Mouse (Mus musculus) forebrain, embryonic 13.5 days (tissue): ENCODE measurements around the gene Ddias. TPM values are rescaled to one million over a fixed set of nuclear protein-coding genes. Genes with fewer than 3 reads are reported as not detected.

Source experiments
- ATAC-seq: fragments of 200-750 bp; cut with Nextera tagmentation; 2 replicates; pipeline ENCODE4 v1.8.0; 2017
- H3K27ac ChIP-seq: fragments of 300-500 bp; sonication (generic); 2 replicates; pipeline ENCODE4 v1.5.1; 2015; ENCODE audit warnings: inconsistent platforms, mild to moderate bottlenecking, moderate library complexity
- H3K27me3 ChIP-seq: fragments of 300-500 bp; sonication (generic); 2 replicates; pipeline ENCODE4 v1.6.1; 2015; ENCODE audit warnings: mild to moderate bottlenecking, inconsistent platforms
- H3K36me3 ChIP-seq: fragments of 300-500 bp; sonication (generic); 2 replicates; pipeline ENCODE4 v1.6.1; 2015; ENCODE audit warnings: mild to moderate bottlenecking, inconsistent platforms; ENCODE audit not compliant: poor library complexity, severe bottlenecking
- H3K4me1 ChIP-seq: fragments of 300-500 bp; sonication (generic); 2 replicates; pipeline ENCODE4 v1.6.1; 2015; ENCODE audit warnings: inconsistent platforms
- H3K4me2 ChIP-seq: fragments of 300-500 bp; sonication (generic); 2 replicates; pipeline ENCODE4 v1.6.1; 2015; ENCODE audit warnings: inconsistent platforms, mild to moderate bottlenecking, moderate library complexity
- H3K4me3 ChIP-seq: fragments of 300-500 bp; sonication (generic); 2 replicates; pipeline ENCODE4 v1.5.1; 2015; ENCODE audit warnings: mild to moderate bottlenecking, inconsistent platforms
- H3K9ac ChIP-seq: fragments of 300-500 bp; sonication (generic); 2 replicates; pipeline ENCODE4 v1.6.1; 2015; ENCODE audit warnings: mild to moderate bottlenecking, inconsistent platforms
- H3K9me3 ChIP-seq: fragments of 300-500 bp; sonication (generic); replicated peaks from 2 replicates; pipeline ENCODE4 v1.6.1; 2016; ENCODE audit warnings: inconsistent platforms
- WGBS: fragments of 180-500 bp; shearing (Covaris S2); methylation state at CpG from one replicate; pipeline ENCODE4 v1.1.7; 2015; 5-methylcytosine and 5-hydroxymethylcytosine counted together
- polyA plus RNA-seq: library from polyadenylated mRNA; unstranded; fragments of >200 nt; fragmentation: Nextera tagmentation; extraction: Ambion mirVana; gene quantifications from 2 replicates; pipeline ENCODE4 v1.2.1, GENCODE M21; 2015

The Ddias gene
- polyA plus RNA-seq, 1 experiment from 2014 or later, result 13.5 TPM

DNA sequence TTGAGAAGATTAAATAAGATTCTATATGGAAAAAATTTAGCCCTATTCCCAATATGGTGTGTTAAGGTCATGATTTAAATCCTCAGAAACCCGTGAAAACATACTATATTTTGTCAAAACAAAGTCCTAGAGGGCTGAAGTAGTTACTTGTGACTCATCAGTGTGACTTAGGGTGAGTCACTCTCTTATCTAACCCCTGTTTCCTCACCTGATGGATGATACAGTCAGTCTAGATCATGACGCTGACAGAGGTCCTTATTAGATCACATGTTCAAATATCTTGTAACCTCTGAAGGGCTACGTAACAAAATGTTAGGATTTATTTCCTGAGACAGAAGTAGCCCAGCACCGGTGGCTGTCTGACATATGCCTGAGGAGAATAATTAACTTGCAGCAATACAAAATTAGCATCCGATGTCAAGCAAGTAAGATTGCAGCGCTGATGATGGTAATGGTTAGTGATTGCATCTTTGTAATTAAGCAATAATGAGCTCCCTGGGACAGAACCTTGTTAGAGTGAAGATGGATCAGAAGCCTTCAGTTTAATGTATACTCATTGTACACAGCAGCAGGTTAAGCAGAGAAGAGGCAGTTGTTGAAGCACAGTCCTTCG, 62.3 kb downstream of the Ddias start:
- WGBS, result 69% methylated on average over 7 of the region's 7 CpGs

More for the DNA sequence above, 62.3 kb downstream of the Ddias start:
- H3K27me3 ChIP-seq, result no peaks in the 10 kb centered on the region
- no peak overlapping the region for H3K9ac ChIP-seq
- H3K4me1 ChIP-seq, result peaks cover 6% of the 10 kb centered on the region
- no peak overlapping the region for H3K4me3 ChIP-seq
- H3K9me3 ChIP-seq, result no peaks in the 10 kb centered on the region
- no peak overlapping the region for H3K4me2 ChIP-seq
- ATAC-seq, result peak; percentile 43
- no peak overlapping the region for H3K27ac ChIP-seq
- no peaks in the 10 kb centered on the region for H3K36me3 ChIP-seq

Other genes starting within 250 kb of the Ddias start
- gene Ankrd42, start 237.1 kb downstream of the Ddias start, polyA plus RNA-seq, result 10.9 and 15.6 TPM in 2 replicates
- gene Pcf11, start 204.3 kb downstream of the Ddias start, polyA plus RNA-seq, result 24.0 and 26.6 TPM in 2 replicates
- 19.8 and 21.4 TPM in 2 replicates for gene Rab30, start 132.6 kb downstream of the Ddias start, polyA plus RNA-seq
- 14.6 and 15.6 TPM in 2 replicates for gene Prcp, start 223 bp upstream of the Ddias start, polyA plus RNA-seq
- gene Fam181b, start 205.6 kb upstream of the Ddias start, polyA plus RNA-seq, result 24.1 and 28.2 TPM in 2 replicates